Mouse (Mus musculus): ENCODE results near the gene Ovgp1.
"Not testable (repeated sequence)": the region's sequence is repeated elsewhere in the genome, so short reads cannot be mapped to it uniquely, and the experiment has no call there.

The Ovgp1 gene

GRCm38 (mm10) chr3:105973411-105973810 lies at the start of gene Ovgp1:
Gene Ovgp1, plus strand, starts transcription at chr3:105973711.
- DNase-seq (ENCODE audit: low read depth, low spot score) = no peak

- DNase-seq (ENCODE audit: low read depth, low spot score) = no peak
Measured at GRCm38 (mm10) chr3:105924616-105925015, 48.9 kb upstream of the Ovgp1 start.

- DNase-seq (ENCODE audit: low read depth, low spot score) = no peak
Measured at GRCm38 (mm10) chr3:105927561-105928194, 45.8 kb upstream of the Ovgp1 start.

DNA sequence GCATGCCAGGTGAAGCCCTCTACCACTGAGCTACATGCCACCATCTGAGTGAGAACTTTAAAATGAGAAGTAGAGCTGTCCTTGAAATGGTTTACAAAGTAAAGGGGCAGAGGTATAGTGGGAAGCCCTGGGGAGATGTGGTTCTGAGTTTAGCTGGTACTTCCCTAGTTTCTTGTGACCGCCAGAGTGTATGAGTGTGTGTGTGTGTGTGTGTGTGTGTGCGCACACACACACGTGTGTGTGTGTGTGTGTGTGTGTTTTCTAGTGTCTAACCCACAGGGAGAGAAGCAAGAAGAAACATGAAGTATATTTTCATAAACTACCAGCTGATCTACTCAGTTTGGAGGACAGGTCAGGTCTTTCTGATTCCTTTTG lies 45.3 kb upstream of the Ovgp1 start:
- DNase-seq (ENCODE audit: low read depth, low spot score) = no peak

GRCm38 (mm10) chr3:105928781-105929180 lies 44.7 kb upstream of the Ovgp1 start:
- no peak for DNase-seq (ENCODE audit: low read depth, low spot score)

GRCm38 (mm10) chr3:105929821-105930220 lies 43.7 kb upstream of the Ovgp1 start:
- no peak for DNase-seq (ENCODE audit: low read depth, low spot score)

DNA sequence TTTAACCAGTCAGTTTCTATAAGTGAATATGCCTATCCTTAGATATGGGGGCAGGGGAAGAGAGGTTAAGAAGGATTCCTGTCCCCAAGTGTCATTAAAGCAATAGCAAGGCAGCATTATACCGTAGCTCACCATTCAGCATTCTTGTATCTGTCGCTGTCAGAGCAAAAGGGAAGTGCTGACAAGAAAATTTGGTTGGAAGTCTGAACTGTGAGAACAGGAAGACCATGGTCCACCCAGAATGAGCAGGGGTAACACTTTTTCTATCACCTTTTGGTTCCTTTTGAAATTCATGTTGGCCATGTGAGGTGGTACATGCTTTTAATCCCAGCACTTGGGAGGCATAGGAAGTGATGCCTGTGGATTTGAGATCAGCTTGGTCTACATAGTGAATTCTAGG lies 42.4 kb upstream of the Ovgp1 start:
- no peak for DNase-seq (ENCODE audit: low read depth, low spot score)

DNA sequence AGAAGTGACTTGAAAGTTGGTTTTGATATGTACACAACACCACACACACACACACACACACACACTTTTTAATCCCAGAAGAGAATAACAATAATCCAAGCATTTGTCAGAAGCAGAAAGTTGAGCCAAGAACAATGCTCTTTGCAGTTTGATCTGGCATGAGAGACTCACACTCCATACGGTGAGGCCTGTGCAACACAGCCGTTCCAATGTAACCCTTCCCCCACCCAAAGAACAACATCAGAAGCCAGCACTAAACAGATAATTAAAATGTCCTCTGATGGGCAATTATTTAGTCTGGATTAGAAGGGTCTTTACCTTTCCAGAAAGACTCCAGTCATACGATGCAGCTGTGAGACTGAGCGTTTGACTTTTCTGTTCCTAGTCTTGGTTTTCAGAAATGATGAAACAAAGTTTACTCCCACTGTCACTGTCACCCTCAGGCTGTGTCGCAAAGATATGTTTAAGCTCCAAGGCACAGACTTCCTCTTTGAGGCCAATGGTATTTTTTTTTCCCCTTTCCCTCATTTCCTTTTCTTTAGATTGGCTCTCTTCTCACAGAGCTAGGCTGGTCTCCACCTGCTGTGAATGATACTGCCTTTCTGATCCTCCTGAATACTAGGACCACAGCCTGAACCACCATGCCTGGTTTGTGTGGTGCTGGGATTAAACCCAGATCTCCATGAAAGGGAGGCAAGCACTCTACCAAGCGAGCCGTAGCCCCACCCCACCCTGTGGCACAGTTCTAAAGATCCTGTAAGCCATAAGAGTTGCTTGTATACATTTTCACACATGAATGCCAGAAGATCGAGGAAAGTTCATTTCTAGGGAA lies 41.1 kb upstream of the Ovgp1 start, which contains the start of gene I830077J02Rik:
TSS of gene I830077J02Rik (minus strand) at position 425 of the 832 bp plus-strand sequence.
- DNase-seq (ENCODE audit: low read depth, low spot score) = no peak

GRCm38 (mm10) chr3:105933926-105934325 lies 39.6 kb upstream of the Ovgp1 start:
- DNase-seq (ENCODE audit: low read depth, low spot score) = no peak

DNA sequence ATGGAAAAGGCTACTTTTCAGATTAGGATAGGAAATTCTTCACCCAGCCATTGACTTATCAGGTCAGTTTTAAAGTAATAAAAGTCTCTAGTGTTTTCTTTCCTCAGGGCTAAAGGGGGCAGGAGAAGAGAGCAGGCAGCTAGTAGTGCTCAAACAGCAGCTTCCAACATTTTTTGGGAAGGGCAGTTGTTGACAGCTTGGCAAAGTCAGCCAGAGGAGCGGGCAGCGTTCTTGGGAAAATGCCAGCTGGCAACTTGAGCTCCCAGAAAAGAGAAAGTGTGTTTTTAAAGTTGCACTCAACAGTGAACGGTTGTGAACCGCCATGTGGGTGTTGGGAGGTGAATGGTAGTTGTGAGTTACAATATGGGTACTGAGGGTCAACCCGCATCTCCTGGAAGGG lies 38.5 kb upstream of the Ovgp1 start:
- DNase-seq (ENCODE audit: low read depth, low spot score) = peak; percentile 11

DNA sequence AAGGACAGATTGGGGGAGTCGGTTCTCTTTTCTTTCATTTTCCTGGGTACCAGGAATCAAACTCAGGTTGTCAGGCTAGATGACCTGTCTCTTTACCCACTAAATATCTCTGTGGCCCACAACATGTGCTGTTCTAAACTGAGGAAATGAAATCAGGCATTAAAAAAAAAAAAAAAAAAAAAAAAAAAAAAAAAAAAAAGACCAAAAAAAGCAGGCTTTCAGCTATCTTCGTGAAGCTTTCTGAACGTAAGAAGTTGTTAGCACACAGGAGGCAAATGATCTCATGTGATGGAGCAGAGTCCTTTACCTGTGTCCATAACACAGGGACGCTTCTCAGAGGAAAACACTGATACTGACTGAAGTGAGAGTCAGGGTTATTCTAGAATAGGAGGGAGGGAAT lies 37.4 kb upstream of the Ovgp1 start:
- no peak for DNase-seq (ENCODE audit: low read depth, low spot score)

- DNase-seq (ENCODE audit: low read depth, low spot score) = no peak
Measured at GRCm38 (mm10) chr3:105951348-105951747, 22.2 kb upstream of the Ovgp1 start.

DNA sequence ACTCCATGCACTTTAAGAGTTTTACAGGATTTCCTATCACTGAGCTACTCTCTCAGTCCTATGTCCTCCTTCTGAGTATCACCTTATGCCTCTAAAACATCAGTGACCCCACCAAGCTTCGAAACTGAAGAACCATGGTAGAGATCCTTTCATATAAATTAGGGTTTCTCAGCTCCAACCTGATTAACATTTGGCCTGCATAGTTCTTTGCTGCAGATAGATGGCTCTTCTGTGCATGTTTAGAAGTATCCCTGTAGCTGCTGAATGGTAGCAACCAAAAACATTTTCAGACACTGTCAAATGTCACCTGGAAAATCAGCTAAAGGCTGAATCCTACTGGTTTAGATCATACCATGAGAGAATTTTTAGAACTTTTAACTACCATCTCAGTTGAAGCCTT lies 16.3 kb upstream of the Ovgp1 start:
- peak; percentile 40 for DNase-seq (ENCODE audit: low read depth, low spot score)

GRCm38 (mm10) chr3:105958204-105958603 lies 15.3 kb upstream of the Ovgp1 start:
- peak; percentile 57 for DNase-seq (ENCODE audit: low read depth, low spot score)

DNA sequence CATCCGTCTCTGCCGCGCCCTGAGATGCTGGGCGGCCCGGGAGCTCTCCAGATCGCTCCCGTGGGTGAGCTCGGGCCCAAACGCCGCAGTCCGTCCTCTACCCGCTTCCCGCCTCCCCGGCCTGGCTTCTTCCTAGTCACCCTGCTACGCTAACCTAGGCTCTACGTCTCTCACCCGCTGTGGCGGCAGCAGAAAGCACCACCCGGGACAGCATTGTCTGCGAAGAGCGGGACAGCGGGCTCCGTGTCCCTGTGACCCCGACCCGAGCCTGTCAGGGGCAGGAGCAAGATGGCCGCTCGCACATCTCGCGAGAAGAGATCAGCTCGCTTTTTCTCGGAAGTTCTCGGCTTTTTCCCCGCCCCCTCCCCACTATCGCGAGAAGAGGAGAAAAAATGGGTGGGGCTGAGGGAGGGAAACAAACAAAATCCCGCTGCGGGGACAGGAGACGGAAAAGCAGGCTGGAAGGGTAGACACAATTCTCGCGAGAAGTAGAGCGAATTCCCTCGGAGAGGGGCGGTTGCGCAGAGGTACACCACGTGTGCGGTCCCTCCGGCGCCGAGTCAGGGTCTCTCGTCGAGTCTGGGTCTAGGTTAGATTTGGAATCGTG lies 14.4 kb upstream of the Ovgp1 start, which contains the start of gene Wdr77:
TSS of gene Wdr77 (plus strand) at position 396 of the 607 bp plus-strand sequence.
- peak; percentile 99 for DNase-seq (ENCODE audit: low read depth, low spot score)

- peak; percentile 52 for DNase-seq (ENCODE audit: low read depth, low spot score)
Measured at GRCm38 (mm10) chr3:105959585-105959984, 13.9 kb upstream of the Ovgp1 start.

- DNase-seq (ENCODE audit: low read depth, low spot score) = no peak
Measured at GRCm38 (mm10) chr3:105959999-105960398, 13.5 kb upstream of the Ovgp1 start, which contains the start of gene Atp5f1. Gene Atp5f1, minus strand, starts transcription at chr3:105960099.

DNA sequence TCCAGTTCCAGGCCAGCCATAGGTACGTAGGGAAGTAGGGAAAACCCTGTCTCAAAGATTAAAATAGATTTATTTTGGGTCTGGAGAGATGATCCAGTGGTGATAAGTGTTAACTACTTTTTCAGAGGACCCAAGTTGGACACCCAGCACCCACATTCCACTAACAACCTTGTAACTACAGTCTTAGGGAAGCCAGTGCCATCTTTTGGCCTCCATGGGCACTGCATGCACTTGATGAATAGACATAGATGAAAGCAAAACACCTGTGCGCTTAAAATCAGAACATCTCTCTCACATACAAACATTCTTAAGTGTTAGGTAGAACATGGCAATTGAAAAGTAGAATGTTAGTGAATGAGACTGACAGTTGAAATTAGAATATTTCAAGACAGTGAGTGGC lies 12.8 kb upstream of the Ovgp1 start:
- peak; percentile 58 for DNase-seq (ENCODE audit: low read depth, low spot score)

- peak; percentile 13 for DNase-seq (ENCODE audit: low read depth, low spot score)
Measured at GRCm38 (mm10) chr3:105971831-105972446, 1.6 kb upstream of the Ovgp1 start.

DNA sequence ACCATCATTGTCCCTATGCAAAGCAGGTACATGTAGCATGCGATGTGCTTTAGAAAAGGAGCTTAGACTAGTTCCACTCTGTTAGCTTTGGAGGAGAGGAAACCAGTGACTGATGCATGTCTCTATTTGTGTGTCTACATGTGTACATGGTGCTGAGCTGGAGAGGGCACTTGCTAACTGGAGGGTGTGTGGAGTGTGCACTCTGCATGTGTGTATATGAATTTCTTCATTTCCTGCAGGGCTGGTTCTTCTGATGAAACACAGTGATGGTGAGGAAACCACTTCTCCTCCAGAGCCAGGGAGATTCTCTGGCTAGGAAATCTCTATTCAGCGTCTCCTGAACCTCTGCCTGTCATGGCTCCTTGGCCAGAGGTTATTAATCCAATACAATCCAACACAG lies 663 bp downstream of the Ovgp1 start:
- DNase-seq (ENCODE audit: low read depth, low spot score) = no peak

DNA sequence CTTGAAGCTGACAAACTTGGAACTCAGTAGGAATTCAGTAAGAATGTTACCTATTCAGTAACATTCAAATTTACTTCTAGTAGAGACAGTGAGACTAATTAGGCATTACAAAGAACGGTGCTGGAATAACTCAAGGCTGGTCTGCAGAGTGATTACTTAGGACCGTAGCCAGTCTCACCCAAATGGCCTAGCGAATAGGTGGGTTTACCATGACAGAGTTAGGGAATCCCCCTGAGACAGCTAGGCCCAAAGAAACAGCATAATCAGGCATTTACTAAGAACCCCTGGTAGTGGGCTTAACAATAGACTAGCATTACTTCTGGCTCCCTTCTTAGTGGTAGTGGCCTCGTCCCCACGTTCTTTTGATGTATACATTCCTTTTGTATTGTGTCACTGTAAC lies 16.1 kb downstream of the Ovgp1 start:
- DNase-seq (ENCODE audit: low read depth, low spot score) = not testable (repeated sequence)

All from 3T3-L1 (cell line).